Mouse (Mus musculus) midbrain, embryonic 11.5 days (tissue): ENCODE data around the gene Gm9195. TPM values are rescaled to one million over a fixed set of nuclear protein-coding genes. Genes with fewer than 3 reads are reported as not detected.
A peak's percentile ranks its signal among the peaks of the same experiment; 100 is the strongest.

Experiments
- ATAC-seq: fragments of 200-750 bp; cut with Nextera tagmentation; 2 replicates; pipeline ENCODE4 v1.8.0; 2017; ENCODE audit warnings: moderate TSS enrichment, moderate library complexity; ENCODE audit not compliant: low FRiP score
- DNase-seq: peaks from one replicate; pipeline ENCODE4 v3.0.0; 2015; ENCODE audit warnings: low spot score; ENCODE audit errors: missing footprints
- H3K27ac ChIP-seq: fragments of 300-500 bp; sonication (generic); 2 replicates; pipeline ENCODE4 v1.5.1; 2014; ENCODE audit warnings: low read depth, low read length
- H3K27me3 ChIP-seq: fragments of 300-500 bp; sonication (generic); 2 replicates; pipeline ENCODE4 v1.6.1; 2014; ENCODE audit warnings: mild to moderate bottlenecking, low read length, moderate library complexity, mixed read lengths; ENCODE audit not compliant: control insufficient read depth, insufficient read depth
- H3K36me3 ChIP-seq: fragments of 300-500 bp; sonication (generic); 2 replicates; pipeline ENCODE4 v1.6.1; 2014; ENCODE audit warnings: mild to moderate bottlenecking, low read length, moderate library complexity, mixed read lengths; ENCODE audit not compliant: control insufficient read depth, insufficient read depth
- H3K4me1 ChIP-seq: fragments of 300-500 bp; sonication (generic); 2 replicates; pipeline ENCODE4 v1.6.1; 2014; ENCODE audit warnings: low read length; ENCODE audit not compliant: control insufficient read depth, insufficient read depth
- H3K4me2 ChIP-seq: fragments of 300-500 bp; sonication (generic); 2 replicates; pipeline ENCODE4 v1.6.1; 2014; ENCODE audit warnings: mild to moderate bottlenecking, moderate library complexity
- H3K4me3 ChIP-seq: fragments of 300-500 bp; sonication (generic); 2 replicates; pipeline ENCODE4 v1.5.1; 2014; ENCODE audit warnings: low read depth, low read length
- H3K9ac ChIP-seq: fragments of 300-500 bp; sonication (generic); 2 replicates; pipeline ENCODE4 v1.6.1; 2014; ENCODE audit warnings: low read length
- H3K9me3 ChIP-seq: fragments of 300-500 bp; sonication (generic); 2 replicates; pipeline ENCODE4 v1.6.1; 2016; ENCODE audit warnings: low read length; ENCODE audit not compliant: control insufficient read depth
- WGBS: fragments of 180-500 bp; shearing (Covaris S2); extraction: QIAGEN DNeasy Blood & Tissue Kit; methylation state at CpG from one replicate; pipeline ENCODE4 v1.1.7; 2014; 5-methylcytosine and 5-hydroxymethylcytosine counted together
- polyA plus RNA-seq: library from polyadenylated mRNA; unstranded; fragments of >200 nt; fragmentation: Nextera tagmentation; extraction: Ambion mirVana; gene quantifications from 2 replicates; pipeline ENCODE4 v1.2.1, GENCODE M21; 2014

Gm9195 gene
- polyA plus RNA-seq, 1 experiment from 2014 or later: not detected

DNA sequence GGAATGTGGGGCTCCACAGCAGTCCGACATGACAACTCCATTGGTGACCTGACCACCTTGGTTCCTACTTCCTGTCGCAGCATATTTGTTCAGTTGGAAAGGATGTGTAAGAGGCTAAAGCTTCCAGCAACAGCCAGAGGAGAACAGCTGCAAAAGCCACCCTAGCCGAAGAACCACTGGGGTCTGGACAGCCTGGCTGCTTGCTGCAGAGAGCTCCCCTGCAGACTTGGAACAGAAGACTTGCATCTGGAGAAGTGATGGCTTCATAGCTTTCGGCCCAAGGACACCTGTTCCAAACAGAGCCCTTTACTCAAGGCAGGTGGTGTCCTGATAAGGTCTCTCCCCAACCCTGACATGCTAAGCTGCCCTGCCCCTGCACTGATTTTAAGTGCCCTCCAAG, 102.3 kb downstream of the Gm9195 start:
- Histone ChIP-seq H3K9ac (no peak overlapping the region), H3K9me3 (no peaks in the 10 kb centered on the region), H3K27me3 (no peaks in the 10 kb centered on the region), H3K4me1 (no peaks in the 10 kb centered on the region), H3K4me2 (no peak overlapping the region), H3K27ac (no peak overlapping the region), H3K4me3 (no peak overlapping the region), H3K36me3 (no peaks in the 10 kb centered on the region)
- no peak for DNase-seq
- WGBS: 88% methylated on average over 4 of the region's 4 CpGs
- no peak for ATAC-seq

GRCm38 (mm10) chr14:72377224-72377623, 114.4 kb downstream of the Gm9195 start:
- no peaks in the 10 kb centered on the region for H3K36me3 ChIP-seq
- 3% methylated on average over 2 of the region's 2 CpGs for WGBS
- H3K27me3 ChIP-seq: no peaks in the 10 kb centered on the region
- H3K4me1 ChIP-seq: no peaks in the 10 kb centered on the region
- no peak overlapping the region for H3K9ac ChIP-seq
- no peak for ATAC-seq
- no peak overlapping the region for H3K4me3 ChIP-seq
- H3K27ac ChIP-seq: no peak overlapping the region
- no peaks in the 10 kb centered on the region for H3K9me3 ChIP-seq
- DNase-seq: peak; percentile 91
- no peak overlapping the region for H3K4me2 ChIP-seq

Other genes starting within 250 kb of the Gm9195 start
- gene Fndc3a, start 218.2 kb upstream of the Gm9195 start, polyA plus RNA-seq: 38.9 and 41.2 TPM in 2 replicates